Mouse (Mus musculus) cerebellum, adult 11-12 months (tissue): ENCODE data around the gene Sult6b2.

Source experiments
- DNase-seq: peaks from one replicate; pipeline ENCODE4 v3.0.0; 2022

Sult6b2 gene

DNA sequence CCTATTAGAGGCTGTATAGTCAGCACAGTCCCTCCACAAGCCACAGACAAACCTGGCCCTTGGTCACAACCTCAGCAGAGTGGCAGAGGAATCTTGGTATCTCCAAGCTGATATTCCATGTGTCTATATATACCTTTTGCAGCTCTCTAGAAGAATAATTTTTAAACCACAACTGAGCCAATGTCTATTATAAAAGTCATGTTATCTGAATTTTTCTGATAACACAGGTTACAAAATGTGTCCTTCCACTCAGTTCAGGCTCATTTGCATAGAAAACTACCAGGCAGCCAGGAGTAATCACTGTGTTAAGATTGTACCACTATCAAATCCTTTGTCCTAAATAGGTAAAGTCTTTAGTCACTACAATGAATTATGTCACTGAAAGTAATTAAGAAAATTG is at the start of gene Sult6b2:
Gene Sult6b2 (minus strand): TSS at position 101 of the 400 bp plus-strand sequence.
- no peak for DNase-seq

GRCm38 (mm10) chr6:142852419-142853377 is 48.4 kb upstream of the Sult6b2 start:
- DNase-seq = no peak

- no peak for DNase-seq
These were observed 46.1 kb upstream of the Sult6b2 start for GRCm38 (mm10) chr6:142850436-142850835.

GRCm38 (mm10) chr6:142849326-142849725 is 45.0 kb upstream of the Sult6b2 start:
- DNase-seq = no peak

DNA sequence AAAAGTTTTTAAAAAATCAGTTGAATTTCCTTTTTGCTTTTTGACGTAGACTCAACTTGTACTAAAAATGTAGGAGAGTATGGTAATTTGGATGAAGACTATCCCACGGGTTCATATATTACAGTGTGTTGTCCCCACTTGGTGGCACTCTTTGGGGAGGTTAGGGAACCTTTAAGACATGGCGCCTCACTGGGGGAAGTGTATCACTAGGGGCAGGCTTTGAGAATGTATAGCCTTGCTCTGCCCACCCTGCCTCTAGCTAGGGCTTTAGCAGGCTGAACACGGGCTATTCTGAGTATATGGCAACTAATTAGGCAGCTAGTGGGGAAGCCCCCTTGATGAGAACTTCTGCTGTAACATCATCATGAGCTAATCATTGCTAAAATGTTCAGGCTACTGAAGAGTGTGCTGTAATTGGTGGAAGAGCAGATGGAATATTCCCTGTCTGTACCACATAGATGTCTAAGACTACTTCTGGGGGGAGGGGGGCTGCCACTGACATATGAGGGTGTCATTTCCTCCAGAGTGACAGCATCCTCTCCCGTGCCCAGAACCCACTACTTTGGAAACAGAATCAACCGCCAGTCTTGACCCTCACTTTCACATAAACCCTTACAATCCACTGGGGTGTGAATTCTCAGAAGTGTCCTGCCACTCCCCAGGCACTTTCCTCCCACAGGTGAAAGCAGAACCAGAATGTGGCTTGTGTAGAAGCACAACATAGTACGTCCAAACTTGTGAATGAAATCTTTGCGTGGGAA is 43.8 kb upstream of the Sult6b2 start:
- no peak for DNase-seq

GRCm38 (mm10) chr6:142846855-142847254 is 42.6 kb upstream of the Sult6b2 start:
- no peak for DNase-seq

DNA sequence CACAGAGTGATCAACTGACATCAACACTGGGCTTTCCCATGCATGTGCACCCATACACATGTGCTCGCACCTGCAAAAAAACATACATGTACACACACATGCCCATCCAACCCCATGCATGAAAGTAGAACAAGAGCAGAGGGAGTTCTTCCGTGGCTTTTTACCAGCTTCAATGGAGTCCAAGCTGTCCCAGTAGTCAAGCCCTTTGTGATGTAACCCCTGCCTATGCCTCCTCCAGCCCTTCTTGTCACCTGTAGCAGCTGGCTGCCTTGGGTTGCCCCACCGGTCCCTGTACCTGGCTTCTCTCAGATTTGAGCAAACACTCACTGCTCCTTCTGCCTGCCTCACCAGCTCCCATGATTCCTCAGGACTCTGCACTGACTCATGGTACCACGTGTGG is 40.8 kb upstream of the Sult6b2 start:
- DNase-seq = no peak

GRCm38 (mm10) chr6:142844061-142844460 is 39.8 kb upstream of the Sult6b2 start:
- DNase-seq = no peak

DNA sequence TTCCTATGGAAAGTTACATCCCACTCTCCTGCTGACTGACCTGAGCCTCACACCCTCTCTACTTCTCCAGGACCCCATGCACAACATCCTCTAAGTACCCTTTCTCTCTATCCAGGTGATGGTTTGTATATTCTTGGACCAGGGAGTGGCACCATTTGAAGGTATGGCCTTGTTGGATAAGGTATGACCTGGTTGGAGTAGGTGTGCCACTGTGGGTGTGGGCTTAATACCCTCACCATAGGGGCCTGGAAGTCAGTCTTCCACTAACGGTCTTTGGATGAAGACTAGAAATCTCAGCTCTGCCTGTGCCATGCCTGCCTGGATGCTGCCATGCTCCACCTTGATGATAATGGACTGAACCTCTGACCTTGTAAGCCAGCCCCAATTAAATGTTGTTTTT is 34.2 kb upstream of the Sult6b2 start:
- DNase-seq = no peak

- no peak for DNase-seq
These were observed 33.0 kb upstream of the Sult6b2 start for GRCm38 (mm10) chr6:142837326-142837725.

- no peak for DNase-seq
These were observed 31.4 kb upstream of the Sult6b2 start for GRCm38 (mm10) chr6:142835726-142836125.

DNA sequence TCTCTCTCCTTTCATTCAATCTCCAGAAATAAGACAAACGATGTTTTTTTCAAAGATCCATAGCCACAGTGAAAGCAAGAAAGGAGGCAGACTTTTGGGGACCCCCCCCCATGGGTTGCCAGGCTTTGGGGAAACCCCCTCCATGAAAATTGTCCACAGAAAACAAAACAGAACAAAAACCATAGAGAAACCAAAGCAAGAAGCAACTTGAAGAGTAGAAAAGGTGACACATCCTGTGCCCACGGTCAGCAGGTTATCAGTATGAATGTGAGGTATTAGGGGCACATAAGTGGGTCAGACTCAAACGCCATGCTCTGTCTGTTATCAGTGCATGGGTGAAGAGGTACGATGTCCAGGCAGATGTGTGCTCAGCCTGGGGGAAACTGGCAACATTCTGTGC is 30.6 kb upstream of the Sult6b2 start:
- no peak for DNase-seq

GRCm38 (mm10) chr6:142831706-142832105 is 27.4 kb upstream of the Sult6b2 start:
- DNase-seq = no peak

DNA sequence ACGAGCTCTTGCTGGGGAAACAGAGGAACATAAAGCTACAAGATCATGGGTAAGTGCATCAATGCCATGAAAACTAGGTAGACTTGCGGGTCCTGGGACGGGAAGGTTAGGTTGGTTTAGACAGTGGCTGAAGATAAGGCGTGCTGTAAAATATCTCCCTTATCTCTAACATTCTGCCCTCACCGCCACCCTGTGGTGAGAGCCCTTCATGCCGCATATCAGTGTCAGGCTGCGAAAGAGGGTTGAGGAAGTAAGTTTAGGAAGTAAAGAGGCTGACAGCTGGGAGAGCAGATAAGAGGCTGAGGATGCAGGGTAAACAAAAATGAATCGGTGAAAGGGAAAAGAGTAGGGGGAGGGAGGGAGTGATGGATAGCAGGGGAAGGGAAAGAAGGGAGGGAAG is 26.9 kb upstream of the Sult6b2 start:
- DNase-seq = no peak

GRCm38 (mm10) chr6:142830221-142830620 is 25.9 kb upstream of the Sult6b2 start:
- no peak for DNase-seq

DNA sequence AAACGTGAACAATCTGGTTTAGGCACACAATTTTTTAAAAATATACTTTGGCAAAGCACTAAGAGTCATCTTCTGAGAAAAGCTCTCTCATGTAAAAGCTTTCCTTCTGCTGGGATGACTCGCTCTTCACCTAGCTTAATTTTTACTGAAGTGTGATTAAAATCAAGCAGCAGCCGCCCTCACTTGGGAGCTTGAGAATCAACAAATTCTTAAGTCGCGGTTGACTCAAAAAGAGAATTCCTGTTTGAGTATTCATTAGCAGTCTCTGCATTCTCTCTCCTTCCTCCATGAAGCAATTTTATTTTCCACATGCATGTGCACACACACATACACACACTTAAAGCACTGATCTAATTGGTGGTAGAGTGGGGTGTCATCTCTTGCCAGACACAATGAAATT is 21.1 kb upstream of the Sult6b2 start:
- no peak for DNase-seq

GRCm38 (mm10) chr6:142823008-142823787 is 18.9 kb upstream of the Sult6b2 start:
- DNase-seq = no peak

DNA sequence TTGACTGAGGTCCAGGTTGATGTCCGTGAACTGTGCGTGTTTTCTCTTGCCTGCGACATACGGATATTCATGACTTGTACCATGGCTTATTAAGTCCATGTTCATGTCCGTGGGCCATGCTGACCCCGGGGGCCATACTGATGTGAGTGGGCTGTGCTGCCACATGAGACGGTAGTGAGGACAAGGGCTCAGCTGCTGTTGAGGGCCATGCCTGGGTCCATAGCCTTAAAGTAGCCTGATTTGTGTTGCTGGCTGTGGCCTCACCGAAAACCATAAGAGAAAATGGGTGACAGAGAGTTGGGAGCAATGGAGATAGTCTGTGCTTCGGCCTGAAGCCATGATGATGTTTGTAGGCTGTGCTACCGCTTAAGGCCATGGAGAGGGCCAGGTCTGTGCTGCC is 14.0 kb upstream of the Sult6b2 start:
- DNase-seq = no peak

DNA sequence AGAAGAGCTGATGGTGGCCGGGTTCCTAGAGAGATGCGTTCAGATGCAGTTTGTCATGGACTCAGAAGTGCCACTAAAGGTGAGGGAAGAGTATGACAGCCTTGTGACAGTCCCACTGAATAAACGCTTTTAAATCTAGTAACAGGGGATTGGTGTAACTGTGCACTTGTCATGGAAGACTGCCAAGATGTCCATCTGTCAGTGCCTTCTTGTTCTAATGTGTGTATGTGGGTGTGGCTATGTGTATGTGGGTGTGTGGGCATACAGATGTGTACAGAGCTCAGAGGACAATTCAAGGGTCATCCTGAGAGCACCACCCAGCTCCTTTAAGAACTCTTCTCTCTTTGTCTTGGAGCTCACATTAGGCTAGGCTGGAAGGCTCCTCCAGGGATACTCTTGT is 11.2 kb upstream of the Sult6b2 start:
- DNase-seq = no peak

DNA sequence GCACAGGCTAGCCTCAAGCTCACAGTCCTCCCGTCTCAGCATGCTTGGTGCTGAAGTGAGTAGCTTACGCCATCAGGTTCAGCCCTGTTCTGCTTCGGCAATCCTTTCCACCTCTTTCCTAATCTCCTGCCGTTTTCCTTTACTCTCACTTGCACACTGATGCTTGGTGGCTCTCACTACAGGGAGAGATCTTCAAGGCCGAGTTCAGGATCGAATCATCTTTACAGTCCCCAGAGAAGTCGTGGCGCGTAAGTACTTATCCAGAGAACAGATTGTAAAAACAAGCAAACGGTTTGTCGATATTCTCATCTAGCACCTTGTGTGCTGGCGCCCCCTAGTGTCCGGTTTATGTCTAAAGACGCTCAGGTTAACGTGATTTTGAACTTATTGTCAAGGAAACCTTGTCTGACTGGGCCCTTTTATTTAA is 10.2 kb upstream of the Sult6b2 start:
- DNase-seq = peak; percentile 76

GRCm38 (mm10) chr6:142814011-142814410 is 9.7 kb upstream of the Sult6b2 start:
- no peak for DNase-seq

DNA sequence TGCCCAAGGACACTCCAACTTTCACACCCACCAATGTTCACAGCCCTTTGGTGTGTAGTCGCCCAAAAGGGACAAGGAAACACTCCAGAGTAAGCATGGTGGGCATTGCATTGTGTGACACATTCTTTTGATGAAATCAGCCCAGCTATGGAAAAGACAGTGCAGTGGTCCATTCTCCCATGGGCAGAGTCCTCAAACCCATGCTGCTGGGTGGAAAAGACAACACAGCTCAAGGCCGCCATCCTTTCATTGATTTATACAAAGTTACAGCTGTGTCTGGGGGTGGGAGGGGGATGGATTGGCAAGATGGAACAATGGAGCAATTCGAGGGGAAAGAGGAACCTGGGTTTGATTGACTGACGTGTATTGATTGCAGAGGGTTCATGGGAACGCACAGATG is 8.7 kb upstream of the Sult6b2 start:
- no peak for DNase-seq

- DNase-seq = no peak
These were observed 5.9 kb upstream of the Sult6b2 start for GRCm38 (mm10) chr6:142810239-142810638.
